21 mouse cellular contexts compared by ENCODE assay signal in genomic region chr10:95535399-95536221, GRCm38 (mm10). TPM values are rescaled to one million over a fixed set of nuclear protein-coding genes. Genes with fewer than 3 reads are reported as not detected.
DNase-seq lines count a peak whose midpoint lies in the region; ATAC-seq and TF ChIP-seq lines count a peak whose summit lies in the region.
"Had no signal": no experiment of that assay in that cellular context is flagged by ENCODE, and none has a peak within 500 bp of the region (broad histone marks: within the 10 kb centered on the region; RNA-seq: fewer than 3 reads in every experiment).

No protein-coding gene starts in this region.

- H3K27ac ChIP-seq in hindbrain, postnatal 0 days, result no peak overlapping the region
- no peak overlapping the region for H3K27ac ChIP-seq in hindbrain, embryonic 11.5 days (ENCODE audit: low read depth, low read length)
- no peak overlapping the region for H3K27ac ChIP-seq in midbrain, postnatal 0 days (ENCODE audit: low read depth, low read length)
- H3K27ac ChIP-seq in midbrain, embryonic 10.5 days (replicated peaks), result no peak overlapping the region
- H3K27ac ChIP-seq in intestine, embryonic 15.5 days, result no peak overlapping the region
- H3K27ac ChIP-seq in embryonic facial prominence, embryonic 10.5 days (replicated peaks), result no peak overlapping the region
- H3K27ac ChIP-seq: embryonic facial prominence, embryonic 12.5 days; hindbrain, embryonic 14.5 days; kidney, embryonic 15.5 days; liver, embryonic 14.5 days; lung, embryonic 15.5 days had no signal

- ATAC-seq in hindbrain, postnatal 0 days, result no peak
- no peak for ATAC-seq in hindbrain, embryonic 11.5 days (ENCODE audit: low FRiP score)
- no peak for ATAC-seq in midbrain, postnatal 0 days (ENCODE audit: low FRiP score)
- ATAC-seq in intestine, embryonic 15.5 days, result peak; percentile 61; the same call in 1 of the 2 replicates
- ATAC-seq: forebrain, postnatal 0 days had no signal

- no peak overlapping the region for H3K9ac ChIP-seq in hindbrain, postnatal 0 days (replicated peaks; ENCODE audit: low read length)
- H3K9ac ChIP-seq in hindbrain, embryonic 11.5 days (ENCODE audit: low read depth, low read length), result no peak overlapping the region
- no peak overlapping the region for H3K9ac ChIP-seq in midbrain, postnatal 0 days (replicated peaks; ENCODE audit: low read length, poor library complexity, severe bottlenecking)
- no peak overlapping the region for H3K9ac ChIP-seq in intestine, embryonic 15.5 days
- H3K9ac ChIP-seq: embryonic facial prominence, embryonic 12.5 days; forebrain, postnatal 0 days; hindbrain, embryonic 14.5 days; kidney, embryonic 15.5 days; liver, embryonic 14.5 days; lung, embryonic 15.5 days had no signal

- H3K4me3 ChIP-seq in hindbrain, postnatal 0 days (ENCODE audit: low read length), result no peak overlapping the region
- H3K4me3 ChIP-seq in hindbrain, embryonic 11.5 days (ENCODE audit: low read depth, low read length), result no peak overlapping the region
- no peak overlapping the region for H3K4me3 ChIP-seq in midbrain, postnatal 0 days (ENCODE audit: low read depth, low read length)
- H3K4me3 ChIP-seq in midbrain, embryonic 10.5 days, result no peak overlapping the region
- no peak overlapping the region for H3K4me3 ChIP-seq in intestine, embryonic 15.5 days (replicated peaks)
- H3K4me3 ChIP-seq in embryonic facial prominence, embryonic 10.5 days, result no peak overlapping the region
- H3K4me3 ChIP-seq: embryonic facial prominence, embryonic 12.5 days; kidney, embryonic 15.5 days; lung, embryonic 15.5 days had no signal

- H3K27me3 ChIP-seq in hindbrain, postnatal 0 days (ENCODE audit: insufficient read depth, low read length), result no peaks in the 10 kb centered on the region
- H3K27me3 ChIP-seq in hindbrain, embryonic 11.5 days (ENCODE audit: control insufficient read depth, insufficient read depth, low read length), result no peaks in the 10 kb centered on the region
- no peaks in the 10 kb centered on the region for H3K27me3 ChIP-seq in midbrain, postnatal 0 days (ENCODE audit: insufficient read depth, low read length)
- no peaks in the 10 kb centered on the region for H3K27me3 ChIP-seq in midbrain, embryonic 10.5 days (ENCODE audit: low read depth, poor library complexity, severe bottlenecking)
- H3K27me3 ChIP-seq in intestine, embryonic 15.5 days (replicated peaks), result no peaks in the 10 kb centered on the region
- H3K27me3 ChIP-seq in embryonic facial prominence, embryonic 10.5 days (replicated peaks; ENCODE audit: low read depth, poor library complexity, severe bottlenecking), result no peaks in the 10 kb centered on the region
- H3K27me3 ChIP-seq: embryonic facial prominence, embryonic 12.5 days; kidney, embryonic 15.5 days; lung, embryonic 15.5 days had no signal

- no peak overlapping the region for H3K4me2 ChIP-seq in hindbrain, postnatal 0 days (ENCODE audit: low read depth, low read length)
- H3K4me2 ChIP-seq in hindbrain, embryonic 11.5 days (replicated peaks; ENCODE audit: low read depth, low read length), result no peak overlapping the region
- H3K4me2 ChIP-seq in midbrain, postnatal 0 days (ENCODE audit: low read depth, low read length, poor library complexity, severe bottlenecking), result no peak overlapping the region
- H3K4me2 ChIP-seq in intestine, embryonic 15.5 days (replicated peaks), result no peak overlapping the region
- H3K4me2 ChIP-seq: embryonic facial prominence, embryonic 12.5 days; hindbrain, embryonic 14.5 days; kidney, embryonic 15.5 days; lung, embryonic 15.5 days had no signal

- TF ChIP-seq CTCF in hindbrain, postnatal 0 days (IDR thresholded peaks at IDR 0.05; ENCODE audit: low read depth), result 0 out of 2 replicates have a peak, but pooled peaks have one; percentile 4
- TF ChIP-seq CTCF in midbrain, postnatal 0 days (IDR thresholded peaks at IDR 0.05), result peak; percentile 20; the same call in 1 of the 2 replicates

- no peak for DNase-seq in hindbrain, postnatal 0 days (ENCODE audit: low spot score)
- DNase-seq in hindbrain, embryonic 11.5 days (ENCODE audit: low spot score), result no peak
- DNase-seq in midbrain, postnatal 0 days (ENCODE audit: low spot score), result no peak
- no peak for DNase-seq in midbrain, embryonic 10.5 days (ENCODE audit: low spot score)
- no peak for DNase-seq in embryonic facial prominence, embryonic 10.5 days (ENCODE audit: low spot score)
- no peak for DNase-seq in spleen, postnatal 4 days (ENCODE audit: low spot score in 2 of 2)
- DNase-seq: adrenal gland, postnatal 36 days; cerebellum, adult 11 months; cerebellum, adult 9-11 months; forebrain, postnatal 0 days; gastrocnemius, postnatal 36 days; heart, postnatal 14 days; kidney, adult 11 months; layer of hippocampus, postnatal 36 days; lung, postnatal 36 days had no signal

- no peaks in the 10 kb centered on the region for H3K9me3 ChIP-seq in hindbrain, postnatal 0 days (ENCODE audit: low read length)
- no peaks in the 10 kb centered on the region for H3K9me3 ChIP-seq in hindbrain, embryonic 11.5 days (ENCODE audit: control insufficient read depth, low read length)
- no peaks in the 10 kb centered on the region for H3K9me3 ChIP-seq in midbrain, postnatal 0 days (ENCODE audit: low read length)
- no peaks in the 10 kb centered on the region for H3K9me3 ChIP-seq in midbrain, embryonic 10.5 days (replicated peaks)
- H3K9me3 ChIP-seq in intestine, embryonic 15.5 days, result no peaks in the 10 kb centered on the region
- no peaks in the 10 kb centered on the region for H3K9me3 ChIP-seq in embryonic facial prominence, embryonic 10.5 days
- H3K9me3 ChIP-seq: embryonic facial prominence, embryonic 12.5 days; kidney, embryonic 15.5 days; lung, embryonic 15.5 days had no signal

- H3K36me3 ChIP-seq in hindbrain, postnatal 0 days (ENCODE audit: insufficient read depth, low read length), result no peaks in the 10 kb centered on the region
- no peaks in the 10 kb centered on the region for H3K36me3 ChIP-seq in hindbrain, embryonic 11.5 days (ENCODE audit: control insufficient read depth, insufficient read depth, low read length)
- H3K36me3 ChIP-seq in midbrain, postnatal 0 days (ENCODE audit: insufficient read depth, low read length), result no peaks in the 10 kb centered on the region
- 0 out of 2 replicates have a peak, but pooled peaks cover 3% of the 10 kb centered on the region for H3K36me3 ChIP-seq in midbrain, embryonic 10.5 days
- no peaks in the 10 kb centered on the region for H3K36me3 ChIP-seq in intestine, embryonic 15.5 days
- H3K36me3 ChIP-seq in embryonic facial prominence, embryonic 10.5 days (replicated peaks), result 0 out of 2 replicates have a peak, but pooled peaks cover 3% of the 10 kb centered on the region
- H3K36me3 ChIP-seq: embryonic facial prominence, embryonic 12.5 days; kidney, embryonic 15.5 days; lung, embryonic 15.5 days had no signal

- 88% methylated on average over 8 of the region's 8 CpGs for WGBS in hindbrain, postnatal 0 days
- 92% methylated on average over 8 of the region's 8 CpGs for WGBS in hindbrain, embryonic 11.5 days
- 91% methylated on average over 8 of the region's 8 CpGs for WGBS in midbrain, postnatal 0 days
- WGBS in midbrain, embryonic 10.5 days, result 92% methylated on average over 8 of the region's 8 CpGs
- WGBS in intestine, embryonic 15.5 days, result 84% methylated on average over 8 of the region's 8 CpGs
- 88% methylated on average over 8 of the region's 8 CpGs for WGBS in embryonic facial prominence, embryonic 10.5 days

- H3K4me1 ChIP-seq in hindbrain, postnatal 0 days (ENCODE audit: insufficient read depth, low read length), result no peaks in the 10 kb centered on the region
- H3K4me1 ChIP-seq in hindbrain, embryonic 11.5 days (replicated peaks; ENCODE audit: control insufficient read depth, insufficient read depth, low read length), result no peaks in the 10 kb centered on the region
- no peaks in the 10 kb centered on the region for H3K4me1 ChIP-seq in midbrain, postnatal 0 days (ENCODE audit: insufficient read depth, low read length)
- H3K4me1 ChIP-seq in midbrain, embryonic 10.5 days, result 0 out of 2 replicates have a peak, but pooled peaks cover under 1% of the 10 kb centered on the region
- H3K4me1 ChIP-seq in intestine, embryonic 15.5 days (replicated peaks), result 0 out of 2 replicates have a peak, but pooled peaks cover 2% of the 10 kb centered on the region
- peaks cover 3% of the 10 kb centered on the region for H3K4me1 ChIP-seq in embryonic facial prominence, embryonic 10.5 days

RNA-seq across cellular contexts. Expression of gene Ube2n, which starts 20.7 kb away (rescaled TPM):
- 203 and 208 TPM in 2 replicates for total RNA-seq in hindbrain, postnatal 0 days (2014; rRNA removed)
- polyA plus RNA-seq in hindbrain, postnatal 0 days (2015; fragmentation: Nextera tagmentation; extraction: Ambion mirVana), result 315 and 333 TPM in 2 replicates
- 471 and 495 TPM in 2 replicates for polyA plus RNA-seq in hindbrain, embryonic 11.5 days (2014; fragmentation: Nextera tagmentation; extraction: Ambion mirVana)
- 230 and 286 TPM in 2 replicates for total RNA-seq in midbrain, postnatal 0 days (2014; rRNA removed)
- 321 and 322 TPM in 2 replicates for polyA plus RNA-seq in midbrain, postnatal 0 days (2015; fragmentation: Nextera tagmentation; extraction: Ambion mirVana)
- polyA plus RNA-seq in midbrain, embryonic 10.5 days (2016; fragmentation: Nextera tagmentation; extraction: Ambion mirVana), result 478 and 483 TPM in 2 replicates
- polyA plus RNA-seq in intestine, embryonic 15.5 days (2015; fragmentation: Nextera tagmentation; extraction: Ambion mirVana), result 299 and 308 TPM in 2 replicates
- polyA plus RNA-seq in embryonic facial prominence, embryonic 10.5 days (2016; fragmentation: Nextera tagmentation; extraction: Ambion mirVana), result 439 and 441 TPM in 2 replicates

RNA-seq across cellular contexts. Expression of gene Nudt4, which starts 28.3 kb away (rescaled TPM):
- 52.3 and 55.5 TPM in 2 replicates for total RNA-seq in hindbrain, postnatal 0 days (2014; rRNA removed)
- polyA plus RNA-seq in hindbrain, postnatal 0 days (2015; fragmentation: Nextera tagmentation; extraction: Ambion mirVana), result 64.3 and 64.7 TPM in 2 replicates
- 120 and 133 TPM in 2 replicates for polyA plus RNA-seq in hindbrain, embryonic 11.5 days (2014; fragmentation: Nextera tagmentation; extraction: Ambion mirVana)
- 65.9 and 81.4 TPM in 2 replicates for total RNA-seq in midbrain, postnatal 0 days (2014; rRNA removed)
- polyA plus RNA-seq in midbrain, postnatal 0 days (2015; fragmentation: Nextera tagmentation; extraction: Ambion mirVana), result 53.1 and 58.5 TPM in 2 replicates
- polyA plus RNA-seq in midbrain, embryonic 10.5 days (2016; fragmentation: Nextera tagmentation; extraction: Ambion mirVana), result 90.8 and 91.5 TPM in 2 replicates
- polyA plus RNA-seq in intestine, embryonic 15.5 days (2015; fragmentation: Nextera tagmentation; extraction: Ambion mirVana), result 59.6 and 62.7 TPM in 2 replicates
- 79.4 and 82.9 TPM in 2 replicates for polyA plus RNA-seq in embryonic facial prominence, embryonic 10.5 days (2016; fragmentation: Nextera tagmentation; extraction: Ambion mirVana)

RNA-seq across cellular contexts. Expression of gene Mrpl42, which starts 33.9 kb away (rescaled TPM):
- total RNA-seq in hindbrain, postnatal 0 days (2014; rRNA removed), result 126 and 146 TPM in 2 replicates
- polyA plus RNA-seq in hindbrain, postnatal 0 days (2015; fragmentation: Nextera tagmentation; extraction: Ambion mirVana), result 277 and 289 TPM in 2 replicates
- 297 and 300 TPM in 2 replicates for polyA plus RNA-seq in hindbrain, embryonic 11.5 days (2014; fragmentation: Nextera tagmentation; extraction: Ambion mirVana)
- 124 and 125 TPM in 2 replicates for total RNA-seq in midbrain, postnatal 0 days (2014; rRNA removed)
- 239 and 250 TPM in 2 replicates for polyA plus RNA-seq in midbrain, postnatal 0 days (2015; fragmentation: Nextera tagmentation; extraction: Ambion mirVana)
- polyA plus RNA-seq in midbrain, embryonic 10.5 days (2016; fragmentation: Nextera tagmentation; extraction: Ambion mirVana), result 380 and 398 TPM in 2 replicates
- polyA plus RNA-seq in intestine, embryonic 15.5 days (2015; fragmentation: Nextera tagmentation; extraction: Ambion mirVana), result 386 and 401 TPM in 2 replicates
- 364 and 380 TPM in 2 replicates for polyA plus RNA-seq in embryonic facial prominence, embryonic 10.5 days (2016; fragmentation: Nextera tagmentation; extraction: Ambion mirVana)
